Mouse (Mus musculus): Measurements from ENCODE around the gene Atp8a1.

Atp8a1 gene

GRCm38 (mm10) chr5:67768708-67769107 is 78.5 kb downstream of the Atp8a1 start:
- DNase-seq (ENCODE audit: low read depth, low spot score), result no peak

GRCm38 (mm10) chr5:67764798-67765197 is 82.4 kb downstream of the Atp8a1 start:
- DNase-seq (ENCODE audit: low read depth, low spot score), result no peak

GRCm38 (mm10) chr5:67758126-67758525 is 89.1 kb downstream of the Atp8a1 start:
- DNase-seq (ENCODE audit: low read depth, low spot score), result no peak

GRCm38 (mm10) chr5:67756138-67756537 is 91.1 kb downstream of the Atp8a1 start:
- peak; percentile 32 for DNase-seq (ENCODE audit: low read depth, low spot score)

GRCm38 (mm10) chr5:67753057-67753456 is 94.2 kb downstream of the Atp8a1 start:
- DNase-seq (ENCODE audit: low read depth, low spot score), result no peak

GRCm38 (mm10) chr5:67752629-67753028 is 94.6 kb downstream of the Atp8a1 start:
- no peak for DNase-seq (ENCODE audit: low read depth, low spot score)

- DNase-seq (ENCODE audit: low read depth, low spot score), result peak; percentile 25
Measured at GRCm38 (mm10) chr5:67752007-67752406, 95.2 kb downstream of the Atp8a1 start.

- DNase-seq (ENCODE audit: low read depth, low spot score), result no peak
Measured at GRCm38 (mm10) chr5:67739261-67739660, 108.0 kb downstream of the Atp8a1 start.

- no peak for DNase-seq (ENCODE audit: low read depth, low spot score)
Measured at GRCm38 (mm10) chr5:67738133-67738532, 109.1 kb downstream of the Atp8a1 start.

- no peak for DNase-seq (ENCODE audit: low read depth, low spot score)
Measured at GRCm38 (mm10) chr5:67735771-67736170, 111.5 kb downstream of the Atp8a1 start.

GRCm38 (mm10) chr5:67733551-67734258 is 113.5 kb downstream of the Atp8a1 start:
- DNase-seq (ENCODE audit: low read depth, low spot score), result no peak

- no peak for DNase-seq (ENCODE audit: low read depth, low spot score)
Measured at GRCm38 (mm10) chr5:67733150-67733549, 114.1 kb downstream of the Atp8a1 start.

GRCm38 (mm10) chr5:67727755-67728154 is 119.5 kb downstream of the Atp8a1 start:
- DNase-seq (ENCODE audit: low read depth, low spot score), result no peak

- DNase-seq (ENCODE audit: low read depth, low spot score), result no peak
Measured at GRCm38 (mm10) chr5:67726810-67727209, 120.4 kb downstream of the Atp8a1 start.

GRCm38 (mm10) chr5:67701641-67702040 is 145.6 kb downstream of the Atp8a1 start:
- DNase-seq (ENCODE audit: low read depth, low spot score), result no peak

- no peak for DNase-seq (ENCODE audit: low read depth, low spot score)
Measured at GRCm38 (mm10) chr5:67699418-67699817, 147.8 kb downstream of the Atp8a1 start.

GRCm38 (mm10) chr5:67698176-67698575 is 149.1 kb downstream of the Atp8a1 start:
- no peak for DNase-seq (ENCODE audit: low read depth, low spot score)

- no peak for DNase-seq (ENCODE audit: low read depth, low spot score)
Measured at GRCm38 (mm10) chr5:67696741-67697596, 150.3 kb downstream of the Atp8a1 start.

- DNase-seq (ENCODE audit: low read depth, low spot score), result no peak
Measured at GRCm38 (mm10) chr5:67695055-67695710, 152.1 kb downstream of the Atp8a1 start.

GRCm38 (mm10) chr5:67690336-67690735 is 156.9 kb downstream of the Atp8a1 start:
- DNase-seq (ENCODE audit: low read depth, low spot score), result no peak

- no peak for DNase-seq (ENCODE audit: low read depth, low spot score)
Measured at GRCm38 (mm10) chr5:67688001-67688400, 159.2 kb downstream of the Atp8a1 start.

- DNase-seq (ENCODE audit: low read depth, low spot score), result no peak
Measured at GRCm38 (mm10) chr5:67685906-67686305, 161.3 kb downstream of the Atp8a1 start.

Data from retina, adult 2 months (tissue).